Mouse (Mus musculus) hematopoietic stem cell, adult 5-6 weeks (primary cell): Measurements from ENCODE around the gene Bahcc1. TPM values are rescaled to one million over a fixed set of nuclear protein-coding genes. Genes with fewer than 3 reads are reported as not detected.

Experiments
- ATAC-seq, 2 experiments: fragments of 125-278 bp in 1 of 2; replicated peaks in 1 of 2; 2 replicates each; pipeline ENCODE4 v1.8.0; 2016 to 2017; ENCODE audit warnings: inconsistent platforms in 2 of 2, mild to moderate bottlenecking in 2 of 2, moderate number of reproducible peaks in 2 of 2, low read depth in 1 of 2, moderate TSS enrichment in 1 of 2; ENCODE audit not compliant: low FRiP score in 2 of 2, poor library complexity in 2 of 2, severe bottlenecking in 2 of 2, insufficient read depth in 1 of 2, low TSS enrichment in 1 of 2
- total RNA-seq: library from RNA; stranded (forward); fragments of 172-1452, 232-1000 nt; gene quantifications from 2 replicates; pipeline ENCODE4 v1.2.3, GENCODE M21; 2017

The Bahcc1 gene
- total RNA-seq, 1 experiment from 2014 or later = 6.8 TPM

- ATAC-seq = no peak
Measured at GRCm38 (mm10) chr11:120313906-120314685, 81.3 kb downstream of the Bahcc1 start.

GRCm38 (mm10) chr11:120314721-120315415, 82.1 kb downstream of the Bahcc1 start:
- no peak for ATAC-seq

DNA sequence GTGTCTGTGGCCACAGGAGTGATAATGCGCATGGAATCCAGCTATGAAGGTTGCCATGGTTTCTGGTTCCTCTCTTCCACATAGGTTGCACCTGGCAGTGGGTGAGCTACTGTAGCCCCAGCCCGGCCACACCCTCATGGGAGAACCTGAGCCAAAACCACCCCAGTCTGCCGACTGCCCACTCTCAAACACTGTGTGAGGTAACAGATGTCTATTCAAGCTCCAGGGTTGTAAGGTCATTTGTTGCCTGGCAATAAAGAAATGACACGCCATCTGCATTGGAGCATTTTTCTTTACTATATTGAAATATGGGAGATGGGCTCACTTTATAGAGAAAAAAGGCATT, 82.6 kb downstream of the Bahcc1 start:
- ATAC-seq = no peak

DNA sequence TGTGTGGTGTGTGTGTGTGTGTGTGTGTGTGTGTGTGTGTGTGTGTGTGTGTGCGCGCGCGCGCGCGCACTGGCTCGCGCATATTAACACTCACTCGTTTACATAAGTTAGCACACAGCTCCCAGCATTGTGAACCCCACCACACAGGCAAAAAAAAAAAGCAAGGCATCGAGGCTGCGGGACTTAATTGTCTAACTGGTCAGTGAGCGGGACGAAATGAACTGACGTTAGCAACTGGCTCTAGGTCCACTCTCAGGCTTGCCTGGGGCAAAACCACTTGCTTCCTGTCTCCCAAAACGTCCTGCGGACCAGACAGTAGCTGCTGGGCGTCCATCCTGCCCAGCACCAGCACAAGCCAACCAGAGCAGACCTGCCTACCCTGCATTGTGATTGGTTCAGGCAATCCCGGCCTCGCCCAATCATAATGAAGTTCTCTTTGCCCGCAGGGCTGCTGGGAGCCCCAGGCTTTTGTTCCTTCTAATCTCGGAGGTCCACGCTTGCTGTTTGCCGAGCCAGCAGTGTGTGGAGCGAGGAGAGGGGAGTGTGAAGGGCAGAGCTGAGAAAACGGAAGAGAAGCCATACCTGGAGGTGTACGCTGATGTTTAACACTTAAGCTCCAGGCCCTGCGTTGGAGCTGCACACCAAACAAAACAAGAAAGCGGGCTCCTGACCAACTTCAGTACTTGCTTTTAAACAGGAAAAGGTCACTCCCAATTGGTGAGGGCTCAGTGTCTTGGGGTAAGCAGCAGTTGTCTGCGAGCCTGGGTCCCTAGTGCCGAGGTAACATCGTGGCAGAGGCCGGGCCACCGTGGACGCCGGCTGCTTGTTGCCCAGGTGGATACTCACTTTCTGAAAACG, 83.3 kb downstream of the Bahcc1 start:
- peak; percentile 97 to 98 for ATAC-seq

GRCm38 (mm10) chr11:120316690-120317254, 84.0 kb downstream of the Bahcc1 start:
- 0 out of 4 replicates have a peak, but pooled peaks of 1 of the 2 experiments have one; percentile 26 for ATAC-seq

GRCm38 (mm10) chr11:120317456-120317855, 84.7 kb downstream of the Bahcc1 start:
- no peak for ATAC-seq

DNA sequence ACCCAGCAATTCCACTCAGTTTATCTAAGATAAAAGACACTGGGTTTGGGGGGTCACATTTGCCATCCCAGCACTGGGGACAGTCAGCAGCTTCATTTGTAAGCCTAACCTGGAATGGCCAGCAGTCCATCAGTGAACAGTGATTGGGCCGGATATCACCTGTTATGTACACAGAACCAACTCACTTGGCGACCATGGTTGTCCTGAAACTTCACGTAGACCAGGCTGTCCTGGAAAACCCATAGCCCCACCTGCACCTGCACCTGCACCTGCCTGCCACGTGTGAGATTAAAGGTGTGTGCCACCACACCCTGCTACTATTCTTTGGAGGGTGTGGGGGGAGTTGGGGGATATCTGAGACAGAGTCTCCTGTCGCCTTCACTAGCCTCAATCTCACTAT, 86.6 kb downstream of the Bahcc1 start:
- ATAC-seq = no peak

GRCm38 (mm10) chr11:120320156-120320555, 87.4 kb downstream of the Bahcc1 start:
- ATAC-seq = no peak

- no peak for ATAC-seq
Measured at GRCm38 (mm10) chr11:120335431-120336021, 102.8 kb downstream of the Bahcc1 start.

GRCm38 (mm10) chr11:120337447-120337846, 104.7 kb downstream of the Bahcc1 start:
- ATAC-seq = no peak

GRCm38 (mm10) chr11:120338786-120339185, 106.0 kb downstream of the Bahcc1 start:
- ATAC-seq = no peak

DNA sequence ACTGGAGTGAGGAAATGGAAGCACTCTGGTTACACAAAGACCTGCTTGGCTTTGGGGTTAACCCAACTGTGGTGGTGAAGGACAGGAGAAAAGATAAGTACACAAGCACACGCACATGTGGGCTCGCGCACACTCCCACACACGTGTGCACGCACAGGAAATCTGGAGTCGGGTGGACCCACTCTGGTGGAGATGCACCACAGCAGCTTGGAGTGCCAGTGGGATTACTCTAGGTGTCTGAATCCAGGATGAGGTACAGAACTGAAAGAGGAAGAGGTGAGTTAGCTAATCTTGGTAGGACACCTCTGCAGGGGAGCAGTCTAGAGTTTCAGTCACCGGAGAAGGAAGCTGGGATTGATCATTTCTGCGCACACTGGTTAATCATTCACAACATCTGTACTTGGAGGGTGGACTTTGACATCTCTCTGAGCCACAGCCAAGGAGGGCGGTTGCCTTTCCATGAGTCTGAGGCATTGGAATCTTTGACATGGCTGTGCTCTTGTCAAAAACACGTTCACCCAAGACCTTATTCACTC, 107.3 kb downstream of the Bahcc1 start:
- ATAC-seq = peak; percentile 17 to 51; a peak in 1 of 4 replicates

- no peak for ATAC-seq
Measured at GRCm38 (mm10) chr11:120341661-120342060, 108.9 kb downstream of the Bahcc1 start.

Other genes with a start within 250 kb of the Bahcc1 start
- 0.40 and 1.6 TPM in 2 replicates for gene Aatk, start 185.8 kb upstream of the Bahcc1 start, total RNA-seq
- gene Cep131, start 146.1 kb upstream of the Bahcc1 start, total RNA-seq = 22.5 and 25.5 TPM in 2 replicates
- 8.4 and 9.6 TPM in 2 replicates for gene Tepsin, start 134.2 kb upstream of the Bahcc1 start, total RNA-seq
- 13.4 and 17.9 TPM in 2 replicates for gene Ndufaf8, start 134.0 kb upstream of the Bahcc1 start, total RNA-seq
- gene Slc38a10, start 81.6 kb upstream of the Bahcc1 start, total RNA-seq = 39.1 and 44.8 TPM in 2 replicates
- gene Actg1, start 115.6 kb downstream of the Bahcc1 start, total RNA-seq = 814 and 932 TPM in 2 replicates
- 0.15 TPM in 1 of 2 replicates, not detected in the other for gene Fscn2, start 128.6 kb downstream of the Bahcc1 start, total RNA-seq
- 9.9 and 20.1 TPM in 2 replicates for gene Faap100, start 145.8 kb downstream of the Bahcc1 start, total RNA-seq
- gene Nploc4, start 204.8 kb downstream of the Bahcc1 start, total RNA-seq = 30.3 and 43.1 TPM in 2 replicates
- gene Tspan10, start 209.7 kb downstream of the Bahcc1 start, total RNA-seq = not detected in 2 replicates
- gene Pde6g, start 220.6 kb downstream of the Bahcc1 start, total RNA-seq = not detected in 2 replicates
- gene Oxld1, start 225.1 kb downstream of the Bahcc1 start, total RNA-seq = 10.2 and 12.0 TPM in 2 replicates
- gene Ccdc137, start 225.2 kb downstream of the Bahcc1 start, total RNA-seq = 58.3 and 96.4 TPM in 2 replicates
- gene Arl16, start 234.7 kb downstream of the Bahcc1 start, total RNA-seq = 12.8 and 24.0 TPM in 2 replicates